Mouse (Mus musculus): ENCODE measurements at regions not wholly inside any gene's neighbourhood (a gene's known extent, or its start where the extent isn't known, plus 50 kb on each side); places are given as distances from the start of the nearest gene placed in this dataset.
"Not testable (repeated sequence)": the region's sequence is repeated elsewhere in the genome, so short reads cannot be mapped to it uniquely, and the experiment has no call there.

DNA sequence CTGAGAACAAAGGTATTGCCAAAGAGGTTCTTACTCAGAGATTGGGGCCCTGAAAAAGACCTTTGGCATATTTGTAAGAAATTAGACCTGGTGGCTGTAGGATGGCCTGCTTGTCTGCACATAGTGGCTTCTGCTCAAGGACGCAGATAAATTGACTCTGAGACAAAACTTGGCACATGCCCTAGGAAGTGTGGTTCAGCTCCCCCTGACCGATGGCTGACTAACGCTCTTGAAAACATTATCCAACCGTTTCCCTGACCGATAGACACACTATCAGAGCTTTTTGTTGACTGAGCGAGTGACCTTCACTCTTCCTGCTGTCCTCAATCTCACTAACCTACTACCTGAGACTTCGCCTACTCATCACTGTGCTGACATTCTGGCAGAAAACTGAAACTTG is 1363.4 kb upstream of the Cox7c start:
- H3K27me3 ChIP-seq (ENCODE audit: insufficient read depth, low read length); H3K4me1 ChIP-seq (replicated peaks; ENCODE audit: low read depth, low read length); H3K36me3 ChIP-seq (ENCODE audit: insufficient read depth, low read length); H3K4me3 ChIP-seq (replicated peaks; ENCODE audit: low read length): not testable (repeated sequence)
- H3K9me3 ChIP-seq (ENCODE audit: low read length): peaks cover 52% of the 10 kb centered on the region

All from E14TG2a.4 (cell line).